ENCODE assay signal across 14 mouse cellular contexts in the genomic region with DNA sequence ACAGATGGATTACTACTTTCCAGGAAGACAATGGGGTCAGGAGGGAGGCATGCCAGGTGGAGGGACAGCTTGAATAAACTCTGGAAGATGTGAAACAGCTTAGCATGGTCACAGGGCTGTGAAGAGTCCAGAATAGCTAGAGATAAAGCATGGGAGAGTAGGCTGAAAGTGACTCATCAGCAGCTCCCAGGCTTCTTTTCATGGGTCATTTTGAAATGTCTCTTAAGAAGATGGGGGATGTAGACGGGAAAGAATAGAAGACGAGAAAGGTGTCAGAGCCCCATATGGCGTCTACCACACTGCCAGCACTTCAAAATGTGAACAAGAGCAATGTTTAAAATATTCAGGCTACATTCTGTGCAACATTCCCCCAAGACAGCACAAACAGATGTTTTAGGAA.
DNase-seq lines count a peak whose midpoint lies in the region; ATAC-seq and TF ChIP-seq lines count a peak whose summit lies in the region.
"Had no signal": no experiment of that assay in that cellular context is flagged by ENCODE, and none has a peak within 500 bp of the region (broad histone marks: within the 10 kb centered on the region; RNA-seq: fewer than 3 reads in every experiment).

No protein-coding gene starts in this region.

- H3K36me3 ChIP-seq in forebrain, embryonic 16.5 days (ENCODE audit: control insufficient read depth, insufficient read depth) = no peaks in the 10 kb centered on the region
- H3K36me3 ChIP-seq: heart, embryonic 12.5 days had no signal

- 23% methylated on average over 3 of the region's 3 CpGs for WGBS in cerebellum, adult 2 months
- 48% methylated on average over 3 of the region's 3 CpGs for WGBS in forebrain, embryonic 16.5 days

- intact Hi-C loops in left cerebral cortex, postnatal 4 days (cut with DNase I) = no loop called here
- intact Hi-C loops in left cerebral cortex, postnatal 36 days (cut with DNase I) = no loop called here
- intact Hi-C loops in gastrocnemius, postnatal 36 days (cut with DNase I) = loop anchor here (10.0 kb wide), 1 partner anchor 88 kb away; a partner anchor contains a TSS

- H3K4me1 ChIP-seq in cerebellum, adult 2 months (ENCODE audit: control insufficient read depth, insufficient read depth, low read length) = no peaks in the 10 kb centered on the region; the same call in 1 of the 2 replicates
- H3K4me1 ChIP-seq in forebrain, embryonic 16.5 days (replicated peaks; ENCODE audit: control insufficient read depth, insufficient read depth, low read length) = peaks cover 13% of the 10 kb centered on the region

- no peak overlapping the region for H3K4me2 ChIP-seq in forebrain, embryonic 16.5 days (ENCODE audit: low read length)
- H3K4me2 ChIP-seq: heart, embryonic 12.5 days; liver, embryonic 11.5 days had no signal

- DNase-seq in left cerebral cortex, adult 11 months (ENCODE audit: low spot score) = peak; percentile 47
- no peak for DNase-seq in left cerebral cortex, postnatal 4 days
- peak; percentile 24 to 48 for DNase-seq in cerebellum, adult 2 months
- peak; percentile 49 to 56 for DNase-seq in left cerebral cortex, postnatal 36 days (ENCODE audit: low spot score in 2 of 2)
- no peak for DNase-seq in c-Kit-positive CD71-positive TER-119-positive erythroid progenitor cells, embryonic 14.5 days (ENCODE audit: low spot score)
- no peak for DNase-seq in adipocyte (ENCODE audit: low spot score)
- DNase-seq in gastrocnemius, postnatal 36 days = no peak
- DNase-seq: gastrocnemius, adult 2 months; kidney, postnatal 25 days; thymus, postnatal 36 days had no signal

- no peak for TF ChIP-seq POLR2A in cerebellum, adult 2 months (IDR thresholded peaks at IDR 0.05; ENCODE audit: borderline replicate concordance, insufficient read depth, low read length)

- H3K27me3 ChIP-seq in cerebellum, adult 2 months (ENCODE audit: control insufficient read depth, insufficient read depth, low read length) = no peaks in the 10 kb centered on the region
- H3K27me3 ChIP-seq in forebrain, embryonic 16.5 days (replicated peaks; ENCODE audit: control insufficient read depth, insufficient read depth, low read length) = no peaks in the 10 kb centered on the region
- H3K27me3 ChIP-seq: heart, embryonic 12.5 days had no signal

- TF ChIP-seq CTCF in cerebellum, adult 2 months (IDR thresholded peaks at IDR 0.05; ENCODE audit: borderline replicate concordance, insufficient read depth, low read depth, low read length) = no peak

- no peak overlapping the region for H3K27ac ChIP-seq in cerebellum, adult 2 months (ENCODE audit: insufficient read depth, low read length)
- H3K27ac ChIP-seq in forebrain, embryonic 16.5 days (ENCODE audit: low read length) = peak overlapping the region; percentile 53
- H3K27ac ChIP-seq: gastrocnemius, adult 2 months had no signal

- no peaks in the 10 kb centered on the region for H3K9me3 ChIP-seq in forebrain, embryonic 16.5 days (ENCODE audit: control insufficient read depth, low read length)
- H3K9me3 ChIP-seq: heart, embryonic 12.5 days had no signal

- no peak overlapping the region for H3K9ac ChIP-seq in forebrain, embryonic 16.5 days (replicated peaks; ENCODE audit: low read depth, low read length)
- H3K9ac ChIP-seq: heart, embryonic 12.5 days had no signal

- peak; percentile 75 for ATAC-seq in forebrain, embryonic 16.5 days
- ATAC-seq: activated CD4-positive, CD25-positive, alpha-beta regulatory T cell, adult 4 months had no signal

- H3K4me3 ChIP-seq in cerebellum, adult 2 months (replicated peaks; ENCODE audit: insufficient read depth, low read depth, low read length) = no peak overlapping the region
- no peak overlapping the region for H3K4me3 ChIP-seq in forebrain, embryonic 16.5 days (replicated peaks; ENCODE audit: low read length)
- H3K4me3 ChIP-seq: gastrocnemius, adult 2 months; heart, embryonic 12.5 days had no signal

Comparison
In these comparisons a context has a peak if more than half of its experiments do, and no peak if none do; other contexts are left out.
1. DNase-seq: peak in left cerebral cortex, adult 11 months (single experiment), cerebellum, adult 2 months (2 of 2) and left cerebral cortex, postnatal 36 days (2 of 2); none in left cerebral cortex, postnatal 4 days (single experiment), c-Kit-positive CD71-positive TER-119-positive erythroid progenitor cells, embryonic 14.5 days (single experiment), adipocyte (single experiment) and gastrocnemius, postnatal 36 days (0 of 2).